Mouse (Mus musculus): ENCODE measurements at regions not wholly inside any gene's neighbourhood (a gene's known extent, or its start where the extent isn't known, plus 50 kb on each side); places are given as distances from the start of the nearest gene placed in this dataset.

- Histone ChIP-seq H3K4me3 (ENCODE audit: low read depth, low read length) (no peak overlapping the region), H3K9ac (replicated peaks; ENCODE audit: low read depth, low read length) (no peak overlapping the region), H3K4me1 (ENCODE audit: control insufficient read depth, insufficient read depth) (no peaks in the 10 kb centered on the region), H3K36me3 (replicated peaks; ENCODE audit: control insufficient read depth, insufficient read depth, low read length) (no peaks in the 10 kb centered on the region), H3K4me2 (ENCODE audit: low read depth, low read length) (no peak overlapping the region), H3K27me3 (ENCODE audit: control insufficient read depth, insufficient read depth, low read length) (no peaks in the 10 kb centered on the region), H3K27ac (ENCODE audit: low read depth) (no peak overlapping the region), H3K9me3 (replicated peaks; ENCODE audit: control insufficient read depth, low read length) (no peaks in the 10 kb centered on the region)
- no peak for TF ChIP-seq CTCF (IDR thresholded peaks at IDR 0.05; ENCODE audit: low read depth)
- TF ChIP-seq EP300 (IDR thresholded peaks at IDR 0.05; ENCODE audit: low read depth), result no peak
- DNase-seq (ENCODE audit: low spot score) (no peak), ATAC-seq (ENCODE audit: insufficient read depth, low read depth) (no peak)
- 56% methylated on average over 3 of the region's 3 CpGs for WGBS
Measured at GRCm38 (mm10) chr11:111175566-111175965, 109.6 kb downstream of the Kcnj2 start.

- Histone ChIP-seq H3K4me3 (ENCODE audit: low read depth, low read length) (no peak overlapping the region), H3K36me3 (replicated peaks; ENCODE audit: control insufficient read depth, insufficient read depth, low read length) (no peaks in the 10 kb centered on the region), H3K4me2 (ENCODE audit: low read depth, low read length) (no peak overlapping the region), H3K9me3 (replicated peaks; ENCODE audit: control insufficient read depth, low read length) (no peaks in the 10 kb centered on the region), H3K9ac (replicated peaks; ENCODE audit: low read depth, low read length) (no peak overlapping the region), H3K27ac (ENCODE audit: low read depth) (no peak overlapping the region), H3K27me3 (ENCODE audit: control insufficient read depth, insufficient read depth, low read length) (no peaks in the 10 kb centered on the region), H3K4me1 (ENCODE audit: control insufficient read depth, insufficient read depth) (no peaks in the 10 kb centered on the region)
- TF ChIP-seq CTCF (IDR thresholded peaks at IDR 0.05; ENCODE audit: low read depth), result no peak
- TF ChIP-seq EP300 (IDR thresholded peaks at IDR 0.05; ENCODE audit: low read depth), result no peak
- no peak for ATAC-seq (ENCODE audit: insufficient read depth, low read depth)
- 79% methylated on average over 4 of the region's 4 CpGs for WGBS
- no peak for DNase-seq (ENCODE audit: low spot score)
Measured at GRCm38 (mm10) chr11:111177516-111177915, 111.6 kb downstream of the Kcnj2 start.

DNA sequence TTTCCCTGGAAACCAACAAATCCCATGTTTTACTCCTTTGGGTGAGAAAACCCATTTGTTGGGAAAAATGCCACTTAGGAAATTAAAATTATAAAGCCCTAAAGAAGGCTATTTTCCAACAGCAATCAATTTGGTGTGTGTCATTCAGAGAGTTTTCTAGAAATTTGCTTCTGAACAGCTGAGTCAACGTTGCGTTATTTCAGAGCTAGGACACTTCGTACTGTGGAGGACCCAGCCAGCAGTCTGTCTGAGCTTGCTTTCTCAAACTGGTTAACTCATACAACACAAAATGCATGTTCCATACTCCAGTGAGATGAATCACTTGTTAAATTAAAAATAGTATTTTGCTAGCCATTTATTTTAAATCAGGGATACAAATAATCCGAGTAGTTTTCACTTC lies 131.5 kb downstream of the Kcnj2 start:
- Histone ChIP-seq H3K4me3 (ENCODE audit: low read depth, low read length) (no peak overlapping the region), H3K27me3 (ENCODE audit: control insufficient read depth, insufficient read depth, low read length) (no peaks in the 10 kb centered on the region), H3K9ac (replicated peaks; ENCODE audit: low read depth, low read length) (no peak overlapping the region), H3K36me3 (replicated peaks; ENCODE audit: control insufficient read depth, insufficient read depth, low read length) (no peaks in the 10 kb centered on the region), H3K4me1 (ENCODE audit: control insufficient read depth, insufficient read depth) (no peaks in the 10 kb centered on the region), H3K4me2 (ENCODE audit: low read depth, low read length) (no peak overlapping the region), H3K9me3 (replicated peaks; ENCODE audit: control insufficient read depth, low read length) (no peaks in the 10 kb centered on the region), H3K27ac (ENCODE audit: low read depth) (no peak overlapping the region)
- ATAC-seq (ENCODE audit: insufficient read depth, low read depth) (no peak), DNase-seq (ENCODE audit: low spot score) (no peak)
- 75% methylated on average over 4 of the region's 4 CpGs for WGBS
- TF ChIP-seq CTCF (IDR thresholded peaks at IDR 0.05; ENCODE audit: low read depth) (no peak), EP300 (IDR thresholded peaks at IDR 0.05; ENCODE audit: low read depth) (no peak)

DNA sequence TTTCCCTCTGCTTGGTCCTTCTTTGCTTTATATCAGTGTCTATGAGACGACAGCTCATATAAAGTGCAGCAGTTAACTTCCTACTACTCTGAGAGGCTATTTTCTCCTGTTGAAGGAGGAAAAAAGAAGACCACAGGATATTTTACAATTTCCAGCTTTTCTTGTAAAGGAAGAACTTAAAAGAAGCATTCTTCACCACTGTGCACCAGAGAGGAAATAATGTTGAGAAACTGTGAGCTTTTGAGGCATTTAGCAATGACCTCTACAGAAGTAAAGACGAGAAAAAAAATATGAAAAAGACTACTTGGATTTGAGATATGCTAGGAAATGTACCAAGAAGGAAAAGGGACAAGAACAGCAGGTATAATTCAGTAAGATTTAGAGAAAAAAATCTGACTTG lies 134.5 kb downstream of the Kcnj2 start:
- TF ChIP-seq CTCF (IDR thresholded peaks at IDR 0.05; ENCODE audit: low read depth) (no peak), EP300 (IDR thresholded peaks at IDR 0.05; ENCODE audit: low read depth) (no peak)
- no peaks in the 10 kb centered on the region for H3K4me1 ChIP-seq (ENCODE audit: control insufficient read depth, insufficient read depth)
- no peak overlapping the region for H3K4me2 ChIP-seq (ENCODE audit: low read depth, low read length)
- WGBS, result 51% methylated on average over 2 of the region's 2 CpGs
- H3K36me3 ChIP-seq (replicated peaks; ENCODE audit: control insufficient read depth, insufficient read depth, low read length), result no peaks in the 10 kb centered on the region
- no peak overlapping the region for H3K4me3 ChIP-seq (ENCODE audit: low read depth, low read length)
- H3K9ac ChIP-seq (replicated peaks; ENCODE audit: low read depth, low read length), result no peak overlapping the region
- ATAC-seq (ENCODE audit: insufficient read depth, low read depth), result no peak
- H3K27me3 ChIP-seq (ENCODE audit: control insufficient read depth, insufficient read depth, low read length), result no peaks in the 10 kb centered on the region
- no peak for DNase-seq (ENCODE audit: low spot score)
- no peak overlapping the region for H3K27ac ChIP-seq (ENCODE audit: low read depth)
- H3K9me3 ChIP-seq (replicated peaks; ENCODE audit: control insufficient read depth, low read length), result no peaks in the 10 kb centered on the region

DNA sequence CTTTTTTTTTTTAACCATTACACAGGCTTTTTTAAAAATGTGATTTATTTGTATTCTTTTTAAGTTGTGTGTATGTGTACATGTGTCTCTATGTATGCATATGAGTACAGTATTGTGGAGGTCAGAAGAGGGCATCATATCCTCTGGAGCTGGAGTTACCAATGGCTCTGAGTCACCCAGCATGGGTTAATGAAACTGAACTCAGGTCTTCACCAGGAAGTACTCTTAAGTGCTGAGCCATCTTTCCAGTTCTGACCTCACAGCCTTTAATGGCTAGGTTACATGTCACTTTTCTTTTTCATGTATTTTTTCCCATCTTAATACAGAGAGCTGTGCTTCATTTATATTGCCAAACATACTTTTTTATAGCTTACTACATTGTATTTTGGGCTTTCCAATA lies 136.8 kb downstream of the Kcnj2 start:
- no peak overlapping the region for H3K4me3 ChIP-seq (ENCODE audit: low read depth, low read length)
- H3K27me3 ChIP-seq (ENCODE audit: control insufficient read depth, insufficient read depth, low read length), result no peaks in the 10 kb centered on the region
- no peak overlapping the region for H3K27ac ChIP-seq (ENCODE audit: low read depth)
- ATAC-seq (ENCODE audit: insufficient read depth, low read depth) (no peak), DNase-seq (ENCODE audit: low spot score) (no peak)
- no peaks in the 10 kb centered on the region for H3K9me3 ChIP-seq (replicated peaks; ENCODE audit: control insufficient read depth, low read length)
- H3K4me1 ChIP-seq (ENCODE audit: control insufficient read depth, insufficient read depth), result no peaks in the 10 kb centered on the region
- TF ChIP-seq CTCF (IDR thresholded peaks at IDR 0.05; ENCODE audit: low read depth), result no peak
- no peak for TF ChIP-seq EP300 (IDR thresholded peaks at IDR 0.05; ENCODE audit: low read depth)
- H3K4me2 ChIP-seq (ENCODE audit: low read depth, low read length), result no peak overlapping the region
- H3K9ac ChIP-seq (replicated peaks; ENCODE audit: low read depth, low read length), result no peak overlapping the region
- no peaks in the 10 kb centered on the region for H3K36me3 ChIP-seq (replicated peaks; ENCODE audit: control insufficient read depth, insufficient read depth, low read length)

GRCm38 (mm10) chr11:111210565-111210964 lies 144.6 kb downstream of the Kcnj2 start:
- no peak overlapping the region for H3K9ac ChIP-seq (replicated peaks; ENCODE audit: low read depth, low read length)
- no peak for ATAC-seq (ENCODE audit: insufficient read depth, low read depth)

More at GRCm38 (mm10) chr11:111210565-111210964, 144.6 kb downstream of the Kcnj2 start:
- H3K4me1 ChIP-seq (ENCODE audit: control insufficient read depth, insufficient read depth), result peaks cover 19% of the 10 kb centered on the region
- H3K27ac ChIP-seq (ENCODE audit: low read depth), result no peak overlapping the region
- H3K36me3 ChIP-seq (replicated peaks; ENCODE audit: control insufficient read depth, insufficient read depth, low read length), result no peaks in the 10 kb centered on the region
- H3K4me2 ChIP-seq (ENCODE audit: low read depth, low read length), result no peak overlapping the region
- H3K4me3 ChIP-seq (ENCODE audit: low read depth, low read length), result no peak overlapping the region
- H3K27me3 ChIP-seq (ENCODE audit: control insufficient read depth, insufficient read depth, low read length), result no peaks in the 10 kb centered on the region
- TF ChIP-seq CTCF (IDR thresholded peaks at IDR 0.05; ENCODE audit: low read depth), result no peak
- TF ChIP-seq EP300 (IDR thresholded peaks at IDR 0.05; ENCODE audit: low read depth), result no peak
- DNase-seq (ENCODE audit: low spot score), result no peak
- no peaks in the 10 kb centered on the region for H3K9me3 ChIP-seq (replicated peaks; ENCODE audit: control insufficient read depth, low read length)
